22 mouse cellular contexts compared by ENCODE assay signal in genomic region chr4:127134687-127135086, GRCm38 (mm10). TPM values are rescaled to one million over a fixed set of nuclear protein-coding genes. Genes with fewer than 3 reads are reported as not detected.
"Had no signal": no experiment of that assay in that cellular context is flagged by ENCODE, and none has a peak within 500 bp of the region (broad histone marks: within the 10 kb centered on the region; RNA-seq: fewer than 3 reads in every experiment).

No protein-coding gene starts in this region.

- H3K27ac ChIP-seq: kidney, embryonic 15.5 days; limb, embryonic 12.5 days; limb, embryonic 15.5 days; liver, embryonic 14.5 days; macrophage; midbrain, embryonic 12.5 days; stomach, embryonic 15.5 days had no signal

- H3K4me3 ChIP-seq: kidney, embryonic 15.5 days; limb, embryonic 12.5 days; limb, embryonic 15.5 days; midbrain, embryonic 12.5 days; stomach, embryonic 15.5 days had no signal

- H3K4me1 ChIP-seq: kidney, embryonic 15.5 days; limb, embryonic 12.5 days; stomach, embryonic 15.5 days had no signal

- H3K9ac ChIP-seq: kidney, embryonic 15.5 days; limb, embryonic 12.5 days; limb, embryonic 15.5 days; liver, embryonic 14.5 days; liver, postnatal 0 days; lung, embryonic 14.5 days; midbrain, embryonic 12.5 days; stomach, embryonic 15.5 days had no signal

- H3K4me2 ChIP-seq: kidney, embryonic 15.5 days; limb, embryonic 12.5 days; limb, embryonic 15.5 days; liver, embryonic 11.5 days; lung, embryonic 14.5 days; midbrain, embryonic 12.5 days; stomach, embryonic 15.5 days had no signal

- H3K36me3 ChIP-seq: kidney, embryonic 15.5 days; limb, embryonic 12.5 days; limb, embryonic 15.5 days; midbrain, embryonic 12.5 days; stomach, embryonic 15.5 days had no signal

- H3K9me3 ChIP-seq: kidney, embryonic 15.5 days; limb, embryonic 12.5 days; limb, embryonic 15.5 days; midbrain, embryonic 12.5 days; stomach, embryonic 15.5 days had no signal

- H3K27me3 ChIP-seq: kidney, embryonic 15.5 days; limb, embryonic 12.5 days; limb, embryonic 15.5 days; midbrain, embryonic 12.5 days; stomach, embryonic 15.5 days had no signal

- ATAC-seq: intestine, postnatal 0 days; liver, postnatal 0 days; lung, postnatal 0 days; midbrain, embryonic 16.5 days had no signal

- DNase-seq: kidney, adult 8-10 months; kidney, postnatal 14 days; kidney, postnatal 4 days; layer of hippocampus, postnatal 36 days; left cerebral cortex, postnatal 4 days; liver, postnatal 0 days; lung, embryonic 14.5 days; right cerebral cortex, postnatal 25 days; spleen, adult 18-20 months; thymus, postnatal 25 days had no signal

RNA-seq across cellular contexts. Expression of gene Dlgap3, which starts 34.3 kb away (rescaled TPM):
- total RNA-seq: megakaryocyte, adult 5-6 weeks had no signal
- polyA plus RNA-seq: macrophage had no signal
